Mouse (Mus musculus) common myeloid progenitor, adult 5-6 weeks (primary cell): ENCODE data around the gene Notch3. TPM values are rescaled to one million over a fixed set of nuclear protein-coding genes. Genes with fewer than 3 reads are reported as not detected.
A peak's percentile ranks its signal among the peaks of the same experiment; 100 is the strongest.

Source experiments
- ATAC-seq: replicated peaks from 2 replicates; pipeline ENCODE4 v1.8.0; 2016; ENCODE audit warnings: low read depth, mild to moderate bottlenecking, moderate TSS enrichment, inconsistent platforms; ENCODE audit not compliant: poor library complexity, severe bottlenecking
- total RNA-seq: library from RNA; stranded (forward); fragments of 200-1000, 187-1606 nt; gene quantifications from 2 replicates; pipeline ENCODE4 v1.2.3, GENCODE M21; 2017

Gene Notch3
- total RNA-seq, 1 experiment from 2014 or later = 0.18 TPM

DNA sequence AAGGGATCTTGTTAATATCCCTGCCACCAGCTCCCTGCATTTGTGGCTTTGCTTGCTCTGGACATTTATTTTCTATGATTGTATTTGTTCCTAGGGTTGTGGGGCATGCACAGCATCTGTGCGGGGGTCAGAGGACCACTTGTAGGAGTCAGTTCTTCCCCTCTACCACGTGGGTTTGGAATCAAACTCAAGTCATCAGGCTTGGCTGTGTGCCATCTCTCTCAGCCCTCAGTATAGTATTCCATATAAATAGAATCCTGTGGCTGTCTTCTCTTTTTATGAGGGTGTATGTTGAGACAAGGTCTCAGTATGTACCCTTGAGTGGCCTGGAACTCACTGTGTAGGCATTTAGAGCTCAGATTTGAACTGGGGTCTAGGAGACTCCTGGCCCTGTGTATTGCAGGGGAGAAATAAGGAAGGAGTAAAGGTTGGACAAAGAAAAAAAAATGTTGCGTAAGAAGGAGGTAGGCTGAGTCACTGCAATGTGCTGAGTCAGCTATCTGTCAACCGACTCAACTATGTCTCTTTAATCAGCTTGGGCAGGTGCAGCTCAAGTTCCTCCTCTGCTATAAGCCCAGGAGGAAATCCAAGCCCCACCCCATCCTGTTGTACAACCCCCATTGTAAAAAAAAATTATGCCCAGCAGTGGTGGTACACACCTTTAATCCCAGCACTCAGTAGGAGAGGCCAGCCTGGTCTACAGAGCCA lies 3.0 kb upstream of the Notch3 start:
- peak; percentile 72 for ATAC-seq

DNA sequence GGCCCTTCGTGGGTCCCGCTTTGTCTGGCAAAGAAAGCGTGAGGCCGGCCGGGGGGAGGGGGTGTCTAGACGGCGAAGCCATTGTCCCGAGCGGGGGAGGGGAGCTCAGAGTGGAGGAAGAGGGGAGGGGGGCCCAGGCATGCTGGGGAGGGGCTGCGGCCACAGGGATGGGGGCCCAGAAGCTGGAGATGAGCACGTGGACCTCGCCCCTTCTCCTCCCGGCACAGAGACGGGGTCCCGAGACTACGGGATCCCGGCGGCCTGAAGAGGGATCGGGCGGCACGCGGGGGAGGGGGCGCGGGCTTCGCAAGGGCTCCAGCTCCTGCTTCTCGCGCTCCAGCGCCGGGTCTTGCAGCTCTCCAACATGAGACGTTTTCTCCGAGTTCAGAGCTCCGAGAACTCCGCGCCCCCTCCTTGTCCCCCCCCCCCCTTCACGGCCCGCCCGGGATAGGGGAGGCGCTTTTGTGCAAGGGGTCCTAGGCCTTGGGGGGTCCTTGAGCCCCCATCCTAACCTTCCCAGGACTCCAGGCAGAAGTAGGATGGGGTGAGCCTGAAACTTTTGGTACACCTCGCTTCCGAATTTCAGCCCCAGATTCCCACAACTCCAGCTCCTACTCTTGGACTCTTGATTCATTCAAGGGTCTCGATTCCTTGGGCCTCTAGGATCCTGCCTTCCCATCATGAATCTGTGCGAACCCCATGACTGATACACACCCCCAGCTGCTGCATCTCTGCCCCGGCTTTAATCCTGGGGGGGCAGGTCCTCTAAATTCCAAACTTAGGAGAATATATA lies 653 bp downstream of the Notch3 start:
- no peak for ATAC-seq

DNA sequence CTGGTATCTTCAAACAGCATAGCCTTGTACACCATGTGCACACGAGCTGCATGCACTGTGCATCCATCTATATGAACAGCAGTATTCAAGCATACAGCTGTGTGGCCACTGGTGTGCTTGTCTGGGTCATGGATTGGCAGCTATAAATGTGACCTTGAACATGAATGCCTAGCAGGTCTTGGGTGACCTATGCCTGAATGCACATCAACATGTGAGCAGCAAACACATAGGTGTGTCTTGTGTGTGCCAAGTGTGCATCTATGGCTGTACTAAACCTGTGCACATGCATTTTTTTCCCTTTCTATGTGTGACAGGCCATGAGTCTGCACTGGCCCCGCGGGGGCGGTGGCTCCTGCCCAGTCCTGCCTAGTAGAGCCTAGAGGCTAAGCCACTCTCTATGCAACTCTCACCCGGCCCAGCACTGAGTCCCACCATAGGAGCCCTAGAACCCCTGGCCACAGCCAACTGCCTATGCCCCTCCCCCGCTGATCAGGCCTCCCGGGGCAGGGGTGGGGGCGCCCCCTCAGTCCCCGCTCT lies 1.3 kb downstream of the Notch3 start:
- no peak for ATAC-seq

DNA sequence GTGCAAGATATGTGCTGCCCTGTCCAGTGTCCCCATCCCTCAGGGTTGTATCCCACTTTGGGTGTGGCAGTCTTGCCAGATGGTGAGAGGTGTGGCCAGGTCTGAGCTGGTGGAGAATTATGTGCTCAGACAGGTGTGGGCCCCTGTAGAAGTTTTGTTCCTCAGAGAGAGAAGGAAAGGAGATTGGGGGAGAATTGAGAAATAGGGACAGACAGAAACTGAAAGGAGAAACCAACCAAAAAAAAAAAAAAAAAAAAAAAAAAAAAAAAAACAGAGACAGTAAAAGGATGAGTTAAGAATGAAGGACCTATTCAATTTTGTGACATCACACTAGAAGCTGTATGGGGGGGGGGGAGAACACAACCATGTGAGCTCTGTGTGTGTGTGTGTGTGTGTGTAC lies 1.9 kb downstream of the Notch3 start:
- no peak for ATAC-seq

DNA sequence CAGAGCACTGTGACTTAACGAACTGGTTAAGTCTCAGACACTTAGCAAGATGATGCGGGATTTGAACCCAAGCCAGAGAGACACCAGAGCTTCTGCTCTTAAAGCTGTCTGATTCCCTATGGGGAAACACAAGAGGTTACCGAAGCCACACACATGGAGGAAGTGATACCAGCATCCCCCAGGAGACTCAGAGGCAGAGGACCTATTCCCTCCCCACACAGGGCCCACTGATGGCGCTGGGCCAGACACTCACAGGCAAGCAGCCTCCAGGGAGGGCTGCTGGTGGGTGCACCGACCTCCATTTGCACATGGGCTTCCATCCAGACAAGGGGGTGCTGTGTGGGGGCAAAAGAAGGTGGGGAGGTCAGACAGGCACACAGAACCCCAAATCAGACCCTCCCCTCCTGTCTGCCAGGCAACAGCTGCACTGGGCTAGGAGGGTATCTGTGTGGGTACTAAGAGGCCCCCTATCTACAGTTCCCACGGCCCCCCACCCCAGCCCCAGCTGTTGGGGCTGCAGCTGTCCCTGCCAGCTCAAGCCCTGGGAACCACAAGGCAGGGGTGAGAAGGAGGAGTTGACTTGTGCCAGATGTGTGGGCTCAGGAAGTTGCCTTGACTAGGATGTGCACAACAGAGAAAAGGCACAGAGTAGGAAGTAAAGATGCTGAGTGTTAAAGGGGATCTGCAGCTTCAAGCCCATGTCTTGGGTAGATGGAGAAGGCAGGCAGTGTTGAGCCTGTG lies 2.6 kb downstream of the Notch3 start:
- peak; percentile 73 for ATAC-seq

DNA sequence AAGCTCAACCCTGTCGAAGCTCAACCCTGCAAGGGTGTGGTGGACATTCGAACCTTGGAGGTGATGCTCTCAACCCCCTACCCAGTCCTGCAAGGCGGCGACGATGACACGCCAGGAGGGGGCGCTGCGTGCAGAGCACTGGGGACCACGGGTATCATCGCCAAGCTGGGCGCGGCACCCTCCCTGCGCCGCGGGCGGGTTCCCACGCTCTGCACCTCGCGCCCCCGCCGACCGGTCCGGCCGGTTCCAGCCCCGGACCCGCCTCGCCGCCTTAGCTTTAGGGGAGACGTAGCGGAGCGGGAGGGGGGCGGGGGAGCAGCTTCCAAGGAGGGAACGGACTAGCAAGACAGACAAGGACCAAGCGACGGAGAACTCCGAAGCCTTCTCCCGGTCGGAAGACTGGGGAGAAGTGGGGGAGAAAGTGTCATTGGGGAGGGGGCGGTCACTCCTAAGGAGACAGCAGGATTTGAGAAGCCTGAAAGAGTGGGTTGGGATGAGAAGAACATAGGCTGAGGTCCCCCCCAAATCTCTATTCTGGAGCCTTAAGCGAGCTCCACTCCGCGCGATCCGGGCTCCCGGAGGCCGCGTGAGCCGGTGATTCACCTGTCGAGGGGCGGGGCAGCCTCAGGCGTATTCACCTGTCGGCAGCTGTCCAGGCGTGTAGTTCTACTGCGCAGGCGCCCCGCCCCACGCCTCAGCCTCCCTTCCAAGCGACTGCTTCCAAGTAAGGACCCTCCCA lies 4.4 kb downstream of the Notch3 start:
- ATAC-seq = no peak; the same call in 1 of the 2 replicates

DNA sequence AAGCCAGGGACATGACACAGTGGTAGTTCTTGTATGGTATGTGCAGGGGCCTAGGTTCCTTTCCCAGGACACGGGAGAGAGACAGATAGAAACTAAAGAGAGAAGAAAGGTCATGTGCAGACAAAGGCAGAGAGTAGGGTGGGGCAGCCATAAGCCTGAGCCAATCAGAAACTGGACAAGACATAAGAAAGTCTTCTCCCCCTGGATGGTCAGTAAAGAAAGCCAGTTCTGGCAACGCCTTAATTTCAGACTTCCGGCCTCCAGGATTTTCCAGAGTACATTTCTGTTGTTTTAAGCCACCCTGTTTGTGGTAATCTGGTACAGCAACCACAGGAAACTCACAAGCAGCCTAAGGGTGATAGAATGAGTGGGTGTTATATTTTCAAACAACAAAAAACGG lies 5.8 kb downstream of the Notch3 start:
- ATAC-seq = no peak

DNA sequence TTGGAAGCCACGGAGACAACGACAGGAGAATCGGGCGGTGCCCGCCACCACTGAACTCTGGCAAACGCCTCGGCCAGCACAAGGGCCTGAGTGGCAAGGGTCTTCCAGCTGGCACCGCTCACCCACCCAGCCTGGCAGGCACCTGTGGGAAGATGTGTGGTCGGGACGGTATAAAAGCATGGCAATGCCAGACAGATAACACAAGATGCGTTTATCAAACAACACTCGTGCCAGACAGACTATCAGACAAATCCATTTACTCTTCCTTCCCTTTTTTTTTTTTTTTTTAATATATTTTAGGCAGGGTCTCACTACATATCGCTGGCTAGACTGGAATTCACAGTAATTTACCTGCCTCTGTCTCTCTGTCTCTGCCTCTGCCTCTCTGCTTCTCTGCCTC lies 7.8 kb downstream of the Notch3 start:
- 0 out of 2 replicates have a peak, but pooled peaks have one; percentile 12 for ATAC-seq

DNA sequence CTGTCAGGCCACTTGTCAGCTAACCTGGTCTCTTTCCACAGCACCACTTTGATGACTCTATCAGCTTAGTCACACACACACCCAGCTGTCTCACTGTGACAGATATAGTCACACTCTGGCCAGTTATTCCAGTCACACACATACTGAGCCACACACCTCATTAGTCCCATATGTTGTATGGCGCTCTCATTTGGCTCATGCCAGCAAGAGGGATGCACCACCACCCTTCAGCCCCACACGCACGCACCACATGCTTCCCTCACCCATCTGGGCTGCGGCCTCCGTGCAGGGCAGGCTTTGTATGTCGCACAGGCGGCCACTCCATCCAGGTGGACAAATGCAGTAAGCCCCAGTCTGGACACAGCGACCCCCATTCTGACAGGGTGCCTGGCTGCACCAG lies 19.9 kb downstream of the Notch3 start:
- no peak for ATAC-seq

DNA sequence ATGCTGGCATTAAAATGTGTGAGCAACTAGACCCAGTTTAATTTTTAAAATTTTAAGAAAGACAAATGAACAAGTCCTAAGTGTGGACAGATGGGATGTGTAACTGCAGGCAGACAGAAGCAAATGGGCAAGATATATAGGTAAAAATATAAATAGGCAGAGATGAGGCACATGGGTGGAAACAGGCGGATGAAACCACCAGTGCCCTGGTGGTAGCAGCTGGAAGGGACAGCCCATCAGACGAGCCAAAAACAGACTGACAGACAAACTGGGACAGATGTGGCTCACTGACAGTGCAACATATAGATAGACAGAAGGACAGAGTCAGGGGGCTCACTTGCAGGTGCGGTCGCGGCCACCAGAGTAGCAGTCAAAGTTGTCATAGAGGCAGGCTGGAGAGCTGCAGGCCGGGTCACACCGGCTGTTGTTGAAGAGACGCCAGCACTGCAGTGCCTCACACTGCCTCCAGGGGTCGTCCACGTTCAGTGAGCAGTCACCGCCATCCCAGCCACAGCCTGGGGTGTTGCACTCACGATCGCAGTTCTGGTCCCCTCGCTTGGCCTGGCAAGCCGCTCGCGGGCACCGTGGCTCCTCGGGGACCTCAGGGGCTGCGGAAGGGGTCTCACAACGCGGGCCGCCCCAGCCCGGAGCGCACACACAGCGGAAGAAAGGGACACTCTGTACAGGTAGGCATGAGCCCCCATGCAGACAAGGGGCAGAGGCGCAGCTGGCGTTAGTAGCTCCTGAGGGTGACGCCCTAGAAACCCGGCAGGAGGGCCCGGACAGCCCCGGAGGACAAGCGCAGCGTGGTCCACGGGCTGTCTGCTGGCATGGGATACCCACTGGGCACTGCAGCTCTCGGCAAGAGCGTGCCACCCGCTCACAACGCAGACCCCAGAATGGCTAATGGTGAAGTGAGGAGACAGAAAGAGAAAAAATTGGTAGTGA lies 23.5 kb downstream of the Notch3 start:
- peak; percentile 97 for ATAC-seq

DNA sequence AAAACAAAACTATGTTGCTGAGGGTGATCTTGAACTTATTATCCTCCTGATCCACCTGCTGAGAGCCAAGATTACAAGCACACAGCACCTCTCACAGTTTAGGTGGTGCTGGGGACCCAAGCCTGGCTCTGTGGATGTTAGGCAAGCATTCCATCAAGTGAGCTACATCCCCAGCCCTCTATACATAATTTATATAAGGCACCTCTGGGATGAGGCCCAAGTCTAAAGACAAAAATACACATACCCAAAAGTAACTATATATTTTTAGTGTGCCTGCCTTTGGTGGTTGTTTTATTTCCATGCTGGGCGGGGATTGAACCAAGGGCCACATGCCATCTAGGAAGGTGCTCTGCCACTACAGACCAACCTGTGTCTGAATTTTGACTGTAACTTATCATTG lies 24.4 kb downstream of the Notch3 start:
- no peak for ATAC-seq

DNA sequence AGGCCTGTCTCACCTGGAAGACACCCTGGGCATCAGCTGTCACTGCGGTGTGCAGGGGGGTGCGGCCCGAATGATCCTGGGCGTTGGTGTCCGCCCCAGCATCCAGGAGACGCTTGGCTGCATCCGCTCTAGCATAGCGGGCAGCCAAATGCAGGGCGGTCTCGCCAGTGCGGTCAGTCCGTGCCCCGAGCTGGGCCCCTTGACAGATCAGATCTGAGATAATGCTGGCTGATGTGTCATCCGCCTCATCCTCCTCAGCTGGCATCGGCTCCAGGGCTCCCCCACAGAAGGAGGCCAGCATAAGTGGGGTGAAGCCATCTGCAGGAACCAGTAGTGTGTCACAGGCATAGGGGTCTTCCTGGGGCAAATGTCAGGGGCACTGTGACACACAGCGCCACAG lies 33.3 kb downstream of the Notch3 start:
- no peak for ATAC-seq

DNA sequence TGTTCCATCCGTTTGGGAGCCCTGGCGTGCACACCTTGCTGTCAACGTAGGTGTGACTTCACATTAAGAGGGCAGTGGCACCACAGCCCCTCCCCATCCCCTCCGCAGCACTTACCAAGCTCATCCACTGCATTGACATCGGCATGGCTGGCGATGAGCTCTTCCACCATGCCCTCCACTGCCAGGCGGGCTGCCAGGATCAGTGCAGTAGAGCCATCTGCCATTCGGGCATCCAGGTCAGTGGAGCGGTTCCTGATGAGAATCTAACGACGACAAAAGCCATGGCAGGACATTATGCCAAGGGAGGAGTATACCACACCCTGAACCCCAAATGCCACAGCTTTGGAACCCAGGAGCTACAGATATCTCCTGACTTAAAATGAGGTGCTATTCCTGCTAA lies 34.6 kb downstream of the Notch3 start:
- no peak for ATAC-seq

DNA sequence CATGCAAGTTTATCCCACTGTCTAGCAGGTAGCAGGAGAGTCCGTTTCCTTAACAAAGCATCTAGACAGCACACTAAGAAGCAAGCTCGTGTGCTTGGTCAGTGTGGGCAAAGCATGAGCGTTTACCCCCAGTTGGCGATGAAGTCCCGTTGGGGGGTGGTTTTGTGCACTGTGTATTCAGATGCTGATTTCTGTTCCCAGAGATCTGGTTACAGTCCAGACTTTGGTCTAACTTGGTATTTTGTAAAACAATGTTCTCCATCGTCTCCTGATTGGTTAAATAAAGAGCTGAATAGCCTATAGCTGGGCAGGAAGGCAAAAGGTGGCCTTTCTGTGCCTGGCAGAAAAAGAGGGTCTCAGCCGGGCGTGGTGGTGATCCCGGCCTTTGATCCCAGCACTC lies 36.1 kb downstream of the Notch3 start:
- ATAC-seq = no peak

DNA sequence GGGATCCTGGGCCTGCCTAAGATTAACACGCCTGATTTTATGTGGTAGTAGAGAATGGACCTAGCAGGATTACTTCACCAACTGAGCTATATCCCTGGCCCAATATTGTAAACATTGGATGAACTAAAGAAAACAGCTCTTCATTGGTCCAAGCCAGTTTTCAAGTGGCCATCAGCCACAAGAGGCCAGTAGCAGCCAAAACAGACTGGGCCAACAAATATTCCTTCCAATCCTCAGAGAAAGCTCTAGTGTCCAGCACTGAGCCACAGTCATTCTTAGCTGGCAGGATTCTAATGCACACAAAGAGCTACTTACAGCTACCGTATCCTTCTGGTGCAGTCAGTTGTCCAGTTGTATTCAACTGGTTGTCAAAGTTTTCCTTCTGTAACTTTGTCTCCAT lies 39.5 kb downstream of the Notch3 start:
- no peak for ATAC-seq

DNA sequence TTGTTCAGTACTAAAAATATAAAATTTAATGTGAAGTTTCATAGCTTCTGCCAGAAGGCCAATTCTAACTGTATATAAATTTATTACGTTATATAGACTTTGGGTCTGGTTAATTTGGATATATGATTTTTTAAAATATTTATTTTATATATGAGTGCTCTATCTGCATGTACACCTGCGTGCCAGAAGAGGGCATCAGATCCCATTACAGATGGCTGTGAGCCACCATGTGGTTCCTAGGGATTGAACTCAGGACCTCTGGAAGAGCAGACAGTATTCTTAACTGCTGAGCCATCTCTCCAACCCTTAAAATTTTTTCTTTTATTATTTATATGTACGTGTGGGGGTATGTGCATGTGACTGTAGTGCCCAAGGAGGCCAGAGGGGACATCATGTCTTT lies 41.2 kb downstream of the Notch3 start:
- no peak for ATAC-seq

DNA sequence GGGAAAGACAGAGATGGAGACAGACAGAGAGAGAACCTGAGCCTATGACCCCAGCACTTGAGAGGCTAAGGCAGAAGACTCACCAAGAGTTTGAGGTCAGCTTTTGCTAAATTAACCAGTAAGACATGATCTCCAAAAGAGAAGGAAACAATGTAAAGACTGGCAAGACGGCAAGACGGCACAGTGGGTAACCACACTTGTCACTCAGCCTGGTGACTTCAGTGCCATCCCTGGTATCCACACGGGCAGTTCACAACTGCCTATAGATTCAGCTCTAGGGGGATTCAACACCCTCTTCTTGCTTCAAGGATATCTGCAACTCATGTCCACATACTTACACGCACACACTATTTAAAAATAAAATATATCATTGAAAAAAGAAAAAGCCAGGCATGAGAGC lies 43.1 kb downstream of the Notch3 start:
- peak; percentile 45; the same call in 1 of the 2 replicates for ATAC-seq

DNA sequence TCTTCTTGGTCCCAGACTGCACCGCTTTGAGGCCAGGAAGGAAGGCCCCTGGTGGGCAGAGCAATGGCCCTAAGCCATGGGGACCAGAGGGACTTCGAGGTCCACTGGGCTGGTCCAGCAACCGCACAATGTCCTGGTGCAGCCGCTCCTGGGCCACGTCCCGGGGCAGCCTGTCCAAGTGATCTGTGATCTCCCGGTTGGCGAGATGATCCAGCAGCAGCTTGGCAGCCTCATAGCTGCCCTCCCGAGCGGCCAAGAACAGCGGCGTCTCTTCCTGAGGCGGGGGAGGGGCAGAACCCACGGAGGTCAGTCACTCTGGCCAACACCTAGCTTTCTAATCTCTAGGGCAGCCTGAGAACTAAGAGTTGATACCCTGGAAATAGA lies 44.1 kb downstream of the Notch3 start:
- ATAC-seq = no peak
